Mouse (Mus musculus) left cerebral cortex, adult 18-20 months (tissue): ENCODE measurements around the gene Spink2. TPM values are rescaled to one million over a fixed set of nuclear protein-coding genes. Genes with fewer than 3 reads are reported as not detected.

Experiments used
- total RNA-seq, 2 experiments: library from RNA; stranded (reverse); gene quantifications; 2 replicates each; pipeline ENCODE4 v1.2.3; 2021

The Spink2 gene
- total RNA-seq, 2 experiments from 2014 or later: not detected

Other genes with a start within 250 kb of the Spink2 start
- 100 to 1,000 TPM in 1 of 2 experiments, 10 to 100 TPM in 1; 93.8 to 100 TPM for gene Srp72, start 236.8 kb downstream of the Spink2 start, total RNA-seq
- not detected for gene Arl9, start 207.4 kb downstream of the Spink2 start, total RNA-seq
- under 1 TPM; 0.42 to 0.63 TPM for gene Thegl, start 195.4 kb downstream of the Spink2 start, total RNA-seq
- 10 to 100 TPM; 23.4 to 31.3 TPM for gene Hopx, start 96.3 kb downstream of the Spink2 start, total RNA-seq
- 1 to 10 TPM; 3.5 to 3.6 TPM for gene Rest, start 54.0 kb upstream of the Spink2 start, total RNA-seq
- gene Noa1, start 98.6 kb upstream of the Spink2 start, total RNA-seq: 10 to 100 TPM; 21.2 to 23.1 TPM
- 10 to 100 TPM; 44.0 to 45.3 TPM for gene Polr2b, start 98.7 kb upstream of the Spink2 start, total RNA-seq
- gene Igfbp7, start 196.6 kb upstream of the Spink2 start, total RNA-seq: 10 to 100 TPM; 36.1 to 38.5 TPM